Mouse (Mus musculus) heart, embryonic 15.5 days (tissue): ENCODE results near the gene Tas2r108. TPM values are rescaled to one million over a fixed set of nuclear protein-coding genes. Genes with fewer than 3 reads are reported as not detected.
A peak's percentile ranks its signal among the peaks of the same experiment; 100 is the strongest.

Source experiments
- ATAC-seq: fragments of 200-750 bp; cut with Nextera tagmentation; replicated peaks from 2 replicates; pipeline ENCODE4 v1.8.0; 2017; ENCODE audit warnings: low read depth, moderate TSS enrichment; ENCODE audit not compliant: insufficient number of reproducible peaks, insufficient read depth, low FRiP score
- H3K27ac ChIP-seq: fragments of 300-500 bp; sonication (generic); 2 replicates; pipeline ENCODE4 v1.5.1; 2015; ENCODE audit warnings: mild to moderate bottlenecking, inconsistent platforms
- H3K27me3 ChIP-seq: fragments of 300-500 bp; sonication (generic); 2 replicates; pipeline ENCODE4 v1.6.1; 2015; ENCODE audit warnings: inconsistent platforms
- H3K36me3 ChIP-seq: fragments of 300-500 bp; sonication (generic); 2 replicates; pipeline ENCODE4 v1.6.1; 2015; ENCODE audit warnings: mild to moderate bottlenecking, inconsistent platforms
- H3K4me1 ChIP-seq: fragments of 300-500 bp; sonication (generic); replicated peaks from 2 replicates; pipeline ENCODE4 v1.6.1; 2015; ENCODE audit warnings: inconsistent platforms
- H3K4me2 ChIP-seq: fragments of 300-500 bp; sonication (generic); 2 replicates; pipeline ENCODE4 v1.6.1; 2015; ENCODE audit warnings: inconsistent platforms, mild to moderate bottlenecking, moderate library complexity
- H3K4me3 ChIP-seq: fragments of 300-500 bp; sonication (generic); 2 replicates; pipeline ENCODE4 v1.5.1; 2015; ENCODE audit warnings: mild to moderate bottlenecking, inconsistent platforms
- H3K9ac ChIP-seq: fragments of 300-500 bp; sonication (generic); 2 replicates; pipeline ENCODE4 v1.6.1; 2015; ENCODE audit warnings: mild to moderate bottlenecking, inconsistent platforms
- H3K9me3 ChIP-seq: fragments of 300-500 bp; sonication (generic); replicated peaks from 2 replicates; pipeline ENCODE4 v1.6.1; 2016; ENCODE audit warnings: inconsistent platforms
- WGBS: fragments of 180-500 bp; shearing (Covaris S2); methylation state at CpG from one replicate; pipeline ENCODE4 v1.1.7; 2015; ENCODE audit warnings: mixed read lengths; 5-methylcytosine and 5-hydroxymethylcytosine counted together
- polyA plus RNA-seq: library from polyadenylated mRNA; unstranded; fragments of >200 nt; fragmentation: Nextera tagmentation; extraction: Ambion mirVana; gene quantifications from 2 replicates; pipeline ENCODE4 v1.2.1, GENCODE M21; 2015

Gene Tas2r108
- polyA plus RNA-seq: not detected in 2 replicates

DNA sequence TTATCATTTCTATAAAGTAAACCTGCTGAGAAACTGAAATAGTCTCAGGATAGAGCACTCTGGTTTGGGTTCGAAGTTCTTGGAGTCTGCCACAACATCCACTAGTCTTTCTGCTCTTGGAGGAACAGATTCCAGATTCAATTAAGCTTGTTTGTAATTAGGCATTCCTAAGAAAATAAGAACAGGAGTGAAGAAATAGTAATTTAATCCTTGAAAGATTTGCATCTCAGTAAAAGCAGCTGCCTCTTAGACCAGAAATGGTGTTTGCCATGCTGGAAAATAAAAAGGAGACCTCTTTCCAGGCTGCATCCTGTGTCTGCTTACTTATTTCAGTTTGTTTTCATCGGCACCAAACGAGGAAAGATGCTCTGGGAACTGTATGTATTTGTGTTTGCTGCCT is at the start of gene Tas2r108:
Tas2r108 (plus strand) TSS at position 301 of the 400 bp plus-strand sequence.
- Histone ChIP-seq H3K36me3 (no peaks in the 10 kb centered on the region), H3K27me3 (no peaks in the 10 kb centered on the region), H3K4me1 (no peaks in the 10 kb centered on the region), H3K4me3 (no peak within 1 kb of the TSS), H3K27ac (no peak within 1 kb of the TSS), H3K9me3 (no peaks in the 10 kb centered on the region), H3K9ac (no peak within 1 kb of the TSS), H3K4me2 (no peak within 1 kb of the TSS)
- ATAC-seq: no peak
- WGBS: 89% methylated on average over 3 of the region's 3 CpGs

DNA sequence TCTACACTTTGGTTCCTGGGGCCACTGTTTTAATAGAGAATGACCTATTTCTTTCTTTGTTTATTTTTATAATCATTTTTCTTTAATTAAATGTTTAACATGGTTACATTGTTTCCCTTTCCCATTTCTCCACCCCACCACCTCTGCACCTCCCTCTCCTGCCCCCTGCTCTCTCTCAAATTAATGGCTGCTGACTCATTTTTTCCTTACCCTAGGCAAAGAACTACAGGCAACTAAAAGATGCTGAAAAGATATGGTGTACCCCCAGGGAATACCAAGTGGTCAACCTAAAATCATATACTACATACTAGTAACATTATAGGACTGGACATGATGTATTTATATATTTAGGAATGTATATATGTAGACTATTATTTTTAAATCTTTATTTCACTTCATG is 44.7 kb upstream of the Tas2r108 start:
- no peaks in the 10 kb centered on the region for H3K9me3 ChIP-seq
- H3K9ac ChIP-seq: no peak overlapping the region
- no peak overlapping the region for H3K4me2 ChIP-seq
- ATAC-seq: no peak
- H3K36me3 ChIP-seq: no peaks in the 10 kb centered on the region
- H3K27ac ChIP-seq: no peak overlapping the region
- H3K4me1 ChIP-seq: no peaks in the 10 kb centered on the region
- 0 out of 2 replicates have a peak, but pooled peaks cover 12% of the 10 kb centered on the region for H3K27me3 ChIP-seq
- no peak overlapping the region for H3K4me3 ChIP-seq

DNA sequence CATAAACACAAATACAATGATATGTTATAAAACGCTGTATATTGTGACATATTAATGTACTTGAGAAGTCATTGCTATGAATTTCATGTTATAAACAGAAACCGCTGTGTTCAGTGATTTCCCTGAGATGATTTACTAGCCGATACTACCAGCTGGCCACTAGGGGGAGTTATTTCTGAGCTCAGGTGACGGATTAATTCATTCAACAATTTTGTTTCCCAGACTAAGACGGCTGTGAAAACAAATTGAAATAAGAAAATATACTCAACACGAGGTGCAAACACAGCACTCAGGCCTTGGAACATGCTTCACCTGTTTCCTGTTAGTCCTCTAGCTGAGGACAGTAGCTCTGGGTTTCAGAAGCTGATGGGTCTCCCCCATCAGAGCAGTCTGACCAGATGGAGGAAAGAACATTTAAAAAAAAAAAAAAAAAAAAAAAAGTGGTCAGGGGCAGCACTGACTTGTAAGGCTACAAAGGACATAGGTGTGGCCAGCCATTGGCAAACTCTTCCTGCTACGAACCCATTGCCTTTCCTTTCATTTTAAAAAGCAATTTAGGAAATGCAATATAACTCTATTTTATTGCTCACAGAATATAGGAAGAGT is 38.8 kb upstream of the Tas2r108 start:
- Histone ChIP-seq H3K27me3 (0 out of 2 replicates have a peak, but pooled peaks cover under 1% of the 10 kb centered on the region), H3K9ac (no peak overlapping the region), H3K4me2 (no peak overlapping the region), H3K4me1 (no peaks in the 10 kb centered on the region), H3K9me3 (no peaks in the 10 kb centered on the region), H3K4me3 (no peak overlapping the region), H3K36me3 (no peaks in the 10 kb centered on the region), H3K27ac (no peak overlapping the region)
- no peak for ATAC-seq
- WGBS: 26% methylated on average over 7 of the region's 7 CpGs

DNA sequence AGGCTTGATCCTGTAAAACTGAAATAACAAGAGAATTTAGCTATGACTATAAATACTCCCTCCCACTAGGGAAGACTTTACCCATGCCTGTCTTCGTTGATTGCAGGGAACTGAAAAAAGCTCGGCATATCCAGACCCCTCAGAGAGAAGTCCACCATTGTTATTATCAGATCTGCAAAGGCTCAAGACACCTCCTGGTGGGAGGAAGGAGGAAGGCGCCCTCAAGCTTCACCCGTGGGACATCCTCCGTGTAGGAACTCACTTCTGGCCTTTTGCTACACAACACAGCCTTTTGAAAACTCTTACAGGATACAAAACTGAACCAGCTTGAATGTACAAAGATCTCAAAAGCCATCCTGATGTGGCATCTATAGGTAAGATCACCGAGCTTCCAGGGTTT is 27.6 kb upstream of the Tas2r108 start:
- Histone ChIP-seq H3K4me1 (no peaks in the 10 kb centered on the region), H3K9me3 (no peaks in the 10 kb centered on the region), H3K27ac (no peak overlapping the region), H3K36me3 (no peaks in the 10 kb centered on the region), H3K27me3 (no peaks in the 10 kb centered on the region; the same call in 1 of the 2 replicates), H3K4me2 (no peak overlapping the region), H3K4me3 (no peak overlapping the region), H3K9ac (no peak overlapping the region)
- no peak for ATAC-seq
- 42% methylated on average over 6 of the region's 6 CpGs for WGBS

DNA sequence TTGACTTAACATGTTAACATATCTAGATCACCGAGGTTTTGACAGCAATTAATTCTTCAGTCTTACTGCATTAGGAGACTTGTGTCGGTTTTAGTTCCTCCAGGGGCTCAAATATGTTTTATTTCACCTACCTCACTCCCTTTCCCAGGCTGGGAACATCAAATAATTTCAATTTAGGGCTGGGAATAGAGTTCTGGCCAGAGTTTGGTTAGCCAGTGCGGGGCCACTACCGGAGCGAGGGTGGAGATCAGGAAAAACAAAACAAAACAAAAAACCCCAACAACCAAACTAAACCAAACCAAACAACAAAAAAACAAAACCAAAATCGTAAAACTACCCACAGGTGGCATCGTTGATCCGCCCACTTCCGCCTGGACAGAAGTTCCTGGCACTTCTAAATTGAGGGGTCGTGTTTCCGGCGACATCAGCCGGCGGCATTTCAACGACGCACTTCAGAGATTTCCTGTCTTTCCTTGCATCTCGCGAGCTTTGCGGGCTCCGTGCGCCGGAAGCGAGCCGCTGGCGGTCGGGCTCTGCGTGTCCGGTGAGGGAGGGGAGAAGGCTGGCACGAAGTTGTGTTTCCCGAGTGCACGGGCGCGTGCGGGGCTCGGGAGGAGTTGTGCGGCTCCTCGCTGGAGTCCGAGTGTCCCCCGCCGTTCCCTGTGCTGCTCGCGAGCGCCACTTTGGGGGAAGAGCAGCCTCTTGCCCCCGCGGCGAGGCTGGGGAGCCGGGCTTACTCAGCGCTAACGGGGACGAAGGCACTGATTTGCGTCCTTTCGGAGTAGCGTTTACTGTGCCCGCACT is 22.2 kb upstream of the Tas2r108 start, which contains the start of gene Ssbp1:
Ssbp1 (plus strand) TSS at position 437 of the 804 bp plus-strand sequence.
- Histone ChIP-seq H3K27ac (peak within 1 kb of the TSS; percentile 89), H3K9ac (peak within 1 kb of the TSS; percentile 78), H3K4me3 (peak within 1 kb of the TSS; percentile 64), H3K4me2 (peak within 1 kb of the TSS; percentile 84), H3K4me1 (peaks cover 6% of the 10 kb centered on the region), H3K36me3 (peaks cover 28% of the 10 kb centered on the region), H3K27me3 (no peaks in the 10 kb centered on the region), H3K9me3 (no peaks in the 10 kb centered on the region)
- peak; percentile 95 for ATAC-seq
- under 1% methylated on average over 54 of the region's 54 CpGs for WGBS

DNA sequence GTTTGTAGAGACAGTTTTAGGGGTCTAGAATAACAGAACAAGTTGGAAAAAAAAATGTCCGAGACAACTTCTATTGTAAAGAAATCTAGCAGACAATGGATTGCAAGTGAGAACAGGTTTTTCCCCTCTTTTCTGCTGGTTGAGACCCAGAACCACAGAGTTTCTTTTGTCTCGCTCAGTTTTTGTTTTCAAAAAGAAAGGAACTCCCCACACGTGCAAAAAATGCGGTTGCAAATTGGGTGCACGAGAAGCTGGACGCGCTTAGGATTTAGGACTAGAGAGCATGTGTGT is 21.7 kb upstream of the Tas2r108 start:
- H3K36me3 ChIP-seq: peaks cover 32% of the 10 kb centered on the region
- H3K9ac ChIP-seq: peak overlapping the region; percentile 78
- no peaks in the 10 kb centered on the region for H3K27me3 ChIP-seq
- no peaks in the 10 kb centered on the region for H3K9me3 ChIP-seq
- H3K4me2 ChIP-seq: peak overlapping the region; percentile 84
- peaks cover 6% of the 10 kb centered on the region for H3K4me1 ChIP-seq
- ATAC-seq: no peak
- peak overlapping the region; percentile 64 for H3K4me3 ChIP-seq
- under 1% methylated on average over 7 of the region's 7 CpGs for WGBS
- peak overlapping the region; percentile 89 for H3K27ac ChIP-seq

DNA sequence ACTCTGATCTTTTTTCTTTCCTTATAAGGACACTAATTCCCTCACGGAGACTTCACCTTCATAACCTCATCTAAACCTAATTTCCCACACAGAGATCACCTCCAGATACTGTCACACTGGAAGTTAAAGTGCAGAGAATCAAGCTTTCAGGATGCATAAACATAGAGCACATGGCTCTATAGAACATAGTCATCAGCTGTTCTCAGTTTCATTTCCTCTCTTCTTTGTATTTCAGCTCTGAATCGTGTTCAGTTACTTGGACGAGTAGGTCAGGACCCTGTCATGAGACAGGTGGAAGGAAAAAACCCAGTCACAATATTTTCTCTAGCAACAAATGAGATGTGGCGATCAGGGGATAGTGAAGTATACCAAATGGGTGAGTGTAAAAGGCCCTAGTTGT is 17.2 kb upstream of the Tas2r108 start:
- no peak overlapping the region for H3K4me2 ChIP-seq
- H3K9me3 ChIP-seq: no peaks in the 10 kb centered on the region
- no peak overlapping the region for H3K4me3 ChIP-seq
- 84% methylated on average over 4 of the region's 4 CpGs for WGBS
- no peak overlapping the region for H3K9ac ChIP-seq
- H3K36me3 ChIP-seq: peaks cover 51% of the 10 kb centered on the region
- H3K27me3 ChIP-seq: no peaks in the 10 kb centered on the region
- H3K4me1 ChIP-seq: peaks cover 6% of the 10 kb centered on the region
- H3K27ac ChIP-seq: no peak overlapping the region
- no peak for ATAC-seq

DNA sequence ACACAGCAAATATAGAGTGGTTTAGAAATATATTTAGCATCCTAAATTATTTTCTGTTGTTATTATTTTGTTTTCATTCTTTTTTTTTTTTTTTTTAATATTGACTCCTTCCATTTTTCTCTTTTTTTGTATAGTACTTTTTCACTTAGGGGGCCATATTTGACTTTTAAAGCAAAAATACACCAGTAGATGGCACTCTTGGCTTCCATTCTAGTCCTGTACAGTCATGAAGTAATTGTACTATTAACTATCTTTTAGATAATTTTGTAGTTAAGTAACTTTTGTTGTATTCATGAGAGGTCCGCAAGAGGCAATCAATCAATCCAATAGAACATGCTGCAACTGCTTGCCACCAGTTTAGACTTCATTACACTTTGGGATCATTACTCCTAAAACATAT is 13.6 kb upstream of the Tas2r108 start:
- Histone ChIP-seq H3K27ac (no peak overlapping the region), H3K4me1 (no peaks in the 10 kb centered on the region), H3K4me3 (no peak overlapping the region), H3K9me3 (no peaks in the 10 kb centered on the region), H3K9ac (no peak overlapping the region), H3K36me3 (peaks cover 66% of the 10 kb centered on the region), H3K4me2 (no peak overlapping the region), H3K27me3 (no peaks in the 10 kb centered on the region)
- no peak for ATAC-seq
- WGBS: 84% methylated on average over 1 of the region's 1 CpGs

DNA sequence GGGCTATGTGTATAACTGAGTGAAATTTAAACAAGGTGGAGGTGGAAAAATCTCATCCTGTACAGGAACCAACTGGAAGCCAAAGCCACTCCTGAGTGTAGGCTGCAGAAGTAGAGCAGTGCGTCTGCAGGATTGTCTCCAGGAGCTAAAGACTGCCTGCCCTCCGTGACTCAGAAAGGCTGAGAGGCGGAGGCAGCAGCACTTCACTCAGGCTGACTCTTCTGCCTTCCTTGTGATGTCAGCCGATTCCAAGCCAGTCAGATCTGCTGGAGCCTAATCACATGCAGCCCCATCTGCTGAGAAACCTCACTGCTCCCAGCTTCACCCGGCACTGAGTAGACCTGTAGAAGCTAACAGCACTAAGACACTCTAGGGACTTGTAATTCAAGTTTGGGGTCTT is 11.0 kb upstream of the Tas2r108 start:
- no peaks in the 10 kb centered on the region for H3K9me3 ChIP-seq
- 92% methylated on average over 5 of the region's 5 CpGs for WGBS
- no peak overlapping the region for H3K4me3 ChIP-seq
- no peak overlapping the region for H3K9ac ChIP-seq
- no peak overlapping the region for H3K4me2 ChIP-seq
- H3K4me1 ChIP-seq: no peaks in the 10 kb centered on the region
- H3K36me3 ChIP-seq: peaks cover 49% of the 10 kb centered on the region
- no peaks in the 10 kb centered on the region for H3K27me3 ChIP-seq
- no peak for ATAC-seq
- H3K27ac ChIP-seq: no peak overlapping the region

DNA sequence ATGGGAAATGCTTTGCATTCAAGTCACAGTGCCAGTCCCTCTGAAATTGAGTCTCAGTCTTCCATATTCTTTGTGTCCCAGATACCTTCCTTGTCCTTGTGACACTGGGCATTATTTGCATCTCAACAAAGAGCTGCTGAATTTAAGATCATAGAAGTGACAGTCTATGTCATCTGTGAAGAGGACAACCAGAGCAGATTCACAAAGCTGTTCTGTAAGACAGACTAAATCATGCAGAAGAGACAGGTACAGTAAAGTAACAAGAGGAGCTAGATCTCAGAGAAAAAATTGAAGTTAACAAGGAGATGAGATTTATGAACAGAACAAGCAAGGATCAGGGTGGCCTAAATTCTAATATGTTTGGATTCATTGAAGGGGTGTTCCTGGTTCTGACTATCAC is 2.4 kb upstream of the Tas2r108 start, which contains the start of gene Tas2r137:
Tas2r137 (plus strand) TSS at position 301 of the 400 bp plus-strand sequence.
- H3K36me3 ChIP-seq: no peaks in the 10 kb centered on the region
- H3K27me3 ChIP-seq: no peaks in the 10 kb centered on the region
- no peaks in the 10 kb centered on the region for H3K4me1 ChIP-seq
- no peak within 1 kb of the TSS for H3K27ac ChIP-seq
- H3K4me2 ChIP-seq: no peak within 1 kb of the TSS
- H3K9ac ChIP-seq: no peak within 1 kb of the TSS
- H3K4me3 ChIP-seq: no peak within 1 kb of the TSS
- no peak for ATAC-seq
- H3K9me3 ChIP-seq: no peaks in the 10 kb centered on the region

DNA sequence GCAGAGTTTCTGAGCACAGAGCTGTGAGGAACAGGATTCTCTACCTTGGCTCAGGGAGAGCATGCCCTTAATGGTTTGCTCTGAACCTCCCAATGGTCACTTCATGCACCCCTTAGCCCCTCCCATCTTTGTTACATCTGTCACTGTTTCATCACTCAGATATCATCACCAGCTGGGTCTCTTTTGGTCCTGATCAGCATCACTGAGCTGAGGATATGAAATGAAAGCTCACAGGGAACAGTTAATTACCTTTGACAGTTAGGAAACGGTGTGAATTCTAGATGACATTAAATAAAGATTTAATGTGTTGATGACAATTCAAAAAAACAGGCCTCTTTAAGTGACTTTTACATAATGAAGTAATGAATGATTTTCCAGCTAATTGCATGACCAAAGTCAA is 26.1 kb downstream of the Tas2r108 start, which contains the start of gene Prss37:
Prss37 (minus strand) TSS at position 101 of the 400 bp plus-strand sequence.
- no peak for ATAC-seq

More for the DNA sequence above, 26.1 kb downstream of the Tas2r108 start, which contains the start of gene Prss37:
- Histone ChIP-seq H3K4me1 (no peaks in the 10 kb centered on the region), H3K4me3 (no peak within 1 kb of the TSS), H3K36me3 (no peaks in the 10 kb centered on the region), H3K27me3 (no peaks in the 10 kb centered on the region), H3K9me3 (no peaks in the 10 kb centered on the region), H3K9ac (no peak within 1 kb of the TSS), H3K4me2 (no peak within 1 kb of the TSS), H3K27ac (no peak within 1 kb of the TSS)
- WGBS: 73% methylated on average over 1 of the region's 1 CpGs
